Mouse (Mus musculus) urinary bladder, postnatal 36 days (tissue): ENCODE results near the gene Kxd1.

Source experiments
- DNase-seq, 2 experiments: peaks; one replicate each; pipeline ENCODE4 v3.0.0; 2022; ENCODE audit warnings: low spot score in 2 of 2, mixed read lengths in 1 of 2

The Kxd1 gene

DNA sequence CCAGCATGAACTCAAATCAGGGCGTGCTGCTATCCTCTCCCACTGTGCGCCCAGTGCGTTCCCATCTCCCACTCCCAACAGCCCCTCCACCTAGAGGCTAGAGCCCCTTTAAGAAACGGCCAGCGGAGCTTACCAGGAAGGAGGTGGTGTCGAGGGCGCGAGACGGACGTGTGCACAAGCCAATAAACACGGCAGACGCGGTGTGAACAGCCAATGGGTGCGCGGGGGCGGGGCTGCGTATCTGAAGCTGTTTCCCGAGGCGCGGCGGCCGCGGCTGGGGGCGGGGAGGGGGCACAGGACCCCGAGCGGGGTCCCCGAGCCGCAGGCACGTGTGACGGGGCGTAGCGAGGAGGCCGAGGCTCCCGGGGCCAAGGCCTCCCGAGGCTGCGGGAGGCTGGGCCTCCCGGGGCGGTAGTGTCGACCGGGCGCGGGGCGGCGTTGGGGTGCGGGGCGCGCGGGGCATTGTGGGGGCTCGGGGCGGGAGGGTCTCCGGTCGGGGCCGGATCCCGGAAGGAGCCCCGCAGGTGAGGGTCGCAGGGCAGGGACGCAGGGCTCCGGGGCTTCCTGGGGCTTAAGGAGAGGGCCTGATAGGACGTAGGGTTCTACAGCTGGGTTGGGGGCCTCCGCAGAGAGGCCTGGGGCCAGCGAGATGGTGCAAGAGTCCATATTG is at the start of gene Kxd1, which contains the start of gene Fkbp8:
TSS of gene Kxd1 (minus strand) at position 445 of the 670 bp plus-strand sequence.
TSS of gene Fkbp8 (plus strand) at position 213 of the 670 bp plus-strand sequence.
- peak; percentile 98 for DNase-seq

DNA sequence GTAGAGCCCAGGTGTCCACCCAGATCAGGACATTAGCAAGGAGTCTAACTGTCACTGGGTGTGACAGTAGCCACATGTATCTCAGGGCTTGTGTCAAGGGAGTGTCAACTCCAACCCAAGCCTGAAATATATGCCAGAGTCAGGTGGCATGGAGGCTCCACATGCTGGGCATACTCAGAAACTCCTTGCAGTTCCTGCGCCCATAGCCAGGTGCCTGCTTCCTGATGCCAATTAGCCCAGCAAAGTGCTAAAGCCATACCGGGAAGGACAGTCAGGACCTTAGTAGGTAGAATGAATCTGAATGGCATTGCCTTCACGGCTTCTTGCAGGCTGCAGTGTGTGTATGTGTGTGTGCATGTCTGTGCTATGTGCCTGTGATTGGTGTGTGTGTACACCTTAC is 49.5 kb upstream of the Kxd1 start:
- no peak for DNase-seq

DNA sequence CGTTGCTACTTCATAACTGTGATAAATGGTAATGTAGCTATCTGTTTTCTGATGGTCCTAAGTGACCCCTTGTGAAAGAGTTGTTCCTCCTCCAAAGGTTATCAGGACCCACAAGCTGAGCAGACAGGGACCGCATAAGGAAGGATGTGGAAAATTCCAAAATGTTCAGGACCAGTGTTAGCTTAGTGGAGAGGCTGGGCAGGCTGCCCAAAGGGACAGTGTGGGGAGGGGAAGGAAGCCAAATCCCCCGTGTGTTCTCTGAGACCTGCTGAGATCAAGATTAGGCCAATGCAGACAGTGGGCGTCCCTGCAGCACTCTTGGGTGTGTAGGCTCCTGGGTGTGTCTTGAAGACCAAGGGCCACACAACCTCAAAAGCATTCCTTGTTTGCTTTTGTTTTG is 47.2 kb upstream of the Kxd1 start:
- DNase-seq = no peak

DNA sequence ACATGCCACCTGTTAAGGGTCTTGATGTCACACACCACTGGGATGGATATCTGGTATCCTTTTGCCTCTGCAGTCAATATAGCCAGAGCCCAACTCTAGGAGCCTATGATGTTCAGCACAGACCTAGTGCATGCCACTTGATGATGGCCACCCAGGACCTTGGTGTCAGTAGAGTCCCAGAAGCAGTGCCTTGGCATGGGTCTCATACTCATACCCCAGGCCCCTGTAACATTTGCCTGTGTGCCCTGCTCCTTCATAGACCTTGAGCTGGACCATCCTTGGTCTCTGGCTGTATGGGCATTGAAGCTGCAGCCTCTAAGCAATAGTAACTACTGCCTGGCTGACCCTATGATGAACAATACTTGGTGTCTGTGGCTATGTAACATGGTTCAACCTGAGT is 46.5 kb upstream of the Kxd1 start:
- DNase-seq = no peak

DNA sequence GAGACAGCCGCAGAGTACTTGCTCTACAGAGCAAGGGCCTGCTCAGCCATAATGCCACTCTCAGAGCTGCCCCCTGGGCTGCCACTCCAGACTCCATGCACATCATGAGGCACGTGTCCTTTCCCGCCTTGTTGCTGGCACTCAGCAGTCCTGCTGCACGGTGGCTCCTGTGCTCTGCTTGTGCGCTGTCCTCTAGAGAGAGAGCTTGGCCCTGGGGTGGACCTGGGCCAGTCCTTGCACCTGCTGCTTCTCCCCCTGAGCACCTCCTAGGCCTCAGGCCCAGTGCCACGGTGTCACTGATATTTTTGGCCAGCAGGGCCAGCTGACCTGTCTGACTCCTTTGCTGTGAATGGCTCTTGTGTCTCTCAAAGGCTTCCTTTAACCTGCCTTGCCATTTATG is 43.2 kb upstream of the Kxd1 start:
- no peak for DNase-seq

DNA sequence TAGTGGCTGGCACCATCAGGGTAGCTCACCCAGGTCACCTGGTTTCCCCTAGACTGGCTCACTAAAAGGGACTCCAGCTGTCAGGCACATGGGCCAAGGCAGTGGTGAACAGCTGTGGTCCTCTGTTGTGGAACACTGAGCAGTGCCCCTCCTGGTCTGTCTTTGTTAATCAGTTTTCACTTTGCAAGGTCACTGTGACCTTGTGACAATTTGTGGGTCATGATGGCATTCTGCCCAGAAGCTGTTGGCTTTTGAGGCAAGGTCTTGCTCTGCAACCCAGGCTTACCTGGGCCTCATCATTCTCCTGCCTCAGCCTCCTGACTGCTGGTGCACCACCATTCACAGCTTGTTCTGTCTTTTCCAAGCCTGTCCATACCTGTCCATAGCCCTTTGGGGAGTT is 42.6 kb upstream of the Kxd1 start:
- no peak for DNase-seq

DNA sequence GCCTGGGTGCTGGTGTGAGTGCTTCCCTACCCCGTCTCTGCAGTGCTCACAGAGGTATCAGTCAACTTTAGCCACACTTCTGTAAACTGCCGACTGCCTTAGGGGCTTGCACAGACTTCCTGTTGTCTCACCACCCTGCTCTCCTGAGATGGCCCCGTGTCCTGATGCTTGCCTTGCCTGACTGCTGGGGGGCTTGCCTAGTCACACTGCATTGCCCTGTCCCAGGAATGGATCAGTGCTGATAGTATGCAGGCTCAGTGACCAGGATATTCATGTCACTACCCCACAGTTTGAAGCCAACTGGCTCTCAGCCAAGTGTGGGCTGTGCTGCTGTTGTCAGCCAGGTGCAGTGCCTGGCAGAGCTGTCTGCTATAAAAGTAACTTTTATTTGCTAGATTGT is 37.8 kb upstream of the Kxd1 start:
- DNase-seq = no peak

DNA sequence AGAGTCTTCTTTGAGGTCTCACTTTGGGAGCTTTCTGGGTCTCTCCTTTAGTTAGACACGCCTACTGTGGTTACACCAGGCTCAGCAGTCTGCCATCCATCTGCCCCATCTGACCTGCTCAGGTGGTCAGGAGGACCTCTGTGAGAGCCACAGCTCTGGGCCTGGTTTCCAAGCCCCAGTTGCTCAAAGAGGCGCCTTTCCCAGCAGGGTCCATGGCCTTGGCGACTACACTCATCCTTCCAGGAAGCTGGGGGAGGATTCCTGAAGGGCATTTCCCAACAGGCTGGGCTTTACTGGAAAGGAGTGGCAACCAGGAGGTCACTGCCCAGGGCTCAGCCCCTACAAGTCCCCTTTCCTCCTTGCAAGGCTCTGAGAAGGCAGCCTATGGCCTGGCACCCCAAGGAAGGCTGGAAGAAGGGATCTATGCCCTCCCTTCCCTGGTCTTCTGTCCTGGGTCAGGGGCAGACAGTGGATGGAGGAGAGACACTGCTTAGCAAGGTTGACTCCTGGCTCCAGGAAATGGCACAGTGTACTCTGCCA is 37.0 kb upstream of the Kxd1 start:
- no peak for DNase-seq

DNA sequence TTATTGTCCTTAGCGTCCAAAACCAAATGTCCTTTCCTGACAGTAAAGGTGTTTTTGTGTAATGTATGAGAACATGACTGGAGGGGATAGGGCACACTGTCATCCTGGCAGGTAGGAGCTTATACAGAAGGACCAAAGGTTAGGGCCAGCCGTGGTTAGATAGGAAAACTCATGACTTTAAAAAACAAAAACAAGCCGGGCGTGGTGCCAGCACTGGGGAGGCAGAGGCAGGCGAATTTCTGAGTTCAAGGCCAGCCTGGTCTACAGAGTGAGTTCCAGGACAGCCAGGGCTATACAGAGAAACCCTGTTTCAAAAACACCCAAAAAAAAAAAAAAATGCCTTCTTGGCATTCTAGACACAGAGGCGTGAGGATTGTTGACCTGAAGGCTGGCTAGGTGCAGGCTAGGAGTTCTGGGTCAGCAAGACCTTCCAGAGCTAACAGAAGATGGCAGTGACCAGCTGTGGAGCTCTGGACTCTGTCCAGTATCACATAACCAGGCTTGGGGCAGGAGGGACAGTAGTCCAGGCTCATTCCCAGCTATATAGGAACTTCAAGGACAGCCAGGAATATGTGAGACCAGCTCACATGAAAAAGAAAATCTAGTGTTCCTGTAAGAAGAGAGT is 36.1 kb upstream of the Kxd1 start:
- DNase-seq = no peak

DNA sequence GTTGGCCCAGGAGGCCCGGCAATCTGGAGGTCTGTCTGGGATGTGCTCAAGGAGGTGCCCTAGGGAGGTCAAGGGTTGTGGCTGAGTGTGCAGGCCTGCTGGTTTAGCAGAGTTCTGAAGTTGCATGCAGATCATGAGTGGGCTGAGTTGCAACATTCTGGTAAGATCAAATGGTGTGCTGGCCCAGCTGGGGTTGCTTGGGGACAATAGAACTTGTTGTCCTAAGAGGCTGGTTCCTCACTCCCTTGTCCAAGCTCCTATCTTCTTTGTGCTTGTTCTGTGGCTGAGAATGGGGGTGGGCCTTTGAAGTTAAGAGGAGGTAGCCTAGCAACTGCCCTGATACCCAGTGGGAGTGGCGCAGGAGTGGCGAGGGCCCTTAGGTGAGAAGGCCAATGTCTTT is 35.0 kb upstream of the Kxd1 start:
- DNase-seq = peak in 1 of 2 experiments; percentile 57

DNA sequence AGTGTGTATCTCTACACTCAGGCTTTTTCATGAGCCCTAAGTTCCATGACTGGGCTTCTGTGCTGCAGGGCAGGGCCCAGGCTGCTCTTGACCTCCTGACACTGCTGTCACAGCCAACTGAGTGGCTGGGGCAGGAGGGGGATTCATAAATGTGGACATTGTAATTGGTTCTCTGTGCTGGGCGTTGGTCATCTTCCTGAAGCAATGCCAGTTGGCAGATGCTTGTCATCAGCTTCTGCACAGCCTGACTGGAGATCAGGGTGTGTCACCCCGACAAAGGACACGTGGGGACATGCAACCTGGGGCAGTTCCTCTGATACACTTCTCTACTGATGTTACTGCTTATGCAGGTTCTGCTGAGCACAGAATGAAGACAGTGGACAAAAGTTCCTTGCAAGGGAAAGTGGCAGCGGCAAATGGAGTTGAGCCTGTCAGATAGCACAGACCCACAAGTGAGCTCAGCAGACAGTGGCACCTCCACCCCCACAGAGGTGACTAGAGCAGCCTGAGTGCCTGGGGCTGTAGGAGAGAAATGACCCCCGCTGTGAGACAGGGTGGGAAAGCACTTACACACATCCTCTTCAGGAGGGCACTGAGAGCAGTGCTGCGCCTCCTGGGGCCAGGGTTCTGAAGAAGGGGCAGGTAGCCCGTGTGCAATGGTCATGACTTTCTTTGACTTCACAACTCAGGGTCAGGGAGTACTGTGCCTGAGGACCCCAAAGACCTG is 34.2 kb upstream of the Kxd1 start:
- DNase-seq = peak; percentile 53 to 79

DNA sequence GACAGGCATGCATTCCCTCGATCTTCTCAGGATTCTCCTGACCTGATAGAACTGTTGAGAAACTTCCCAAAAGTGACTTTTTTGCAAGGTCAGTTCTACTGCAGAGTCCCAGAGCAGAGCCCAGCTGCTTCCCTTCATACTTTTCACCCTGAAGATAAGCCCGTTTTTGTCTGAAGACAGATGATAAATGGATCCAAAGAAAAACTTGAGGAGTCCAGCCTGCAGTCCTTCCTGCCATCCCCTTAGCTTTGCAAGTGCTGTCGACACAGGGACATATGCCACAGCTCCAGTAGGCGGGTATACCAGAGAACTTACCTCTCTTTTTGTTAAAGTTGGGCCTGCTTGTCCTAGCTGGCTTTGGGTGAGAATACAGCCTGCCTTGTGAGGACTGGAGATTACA is 33.6 kb upstream of the Kxd1 start:
- no peak for DNase-seq

DNA sequence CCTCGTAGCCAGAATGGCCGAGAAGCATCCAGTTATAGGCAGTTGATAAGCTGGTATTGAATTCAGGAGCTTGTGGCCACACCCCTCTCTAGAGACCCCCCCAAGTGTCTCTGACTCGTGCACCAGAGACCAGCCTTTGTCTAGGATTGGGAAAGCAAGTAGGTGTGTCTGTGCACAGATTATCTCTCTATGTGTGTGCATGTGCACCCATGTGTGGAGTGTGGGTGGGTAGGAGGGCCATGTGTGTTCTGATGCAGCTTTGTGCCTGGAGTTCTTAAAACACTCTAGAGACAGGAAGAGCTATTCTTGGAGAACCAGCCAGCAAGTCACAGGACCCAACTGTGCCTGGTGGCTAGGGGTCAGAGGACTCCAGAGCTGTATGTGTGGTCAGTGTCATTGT is 32.8 kb upstream of the Kxd1 start:
- DNase-seq = no peak

DNA sequence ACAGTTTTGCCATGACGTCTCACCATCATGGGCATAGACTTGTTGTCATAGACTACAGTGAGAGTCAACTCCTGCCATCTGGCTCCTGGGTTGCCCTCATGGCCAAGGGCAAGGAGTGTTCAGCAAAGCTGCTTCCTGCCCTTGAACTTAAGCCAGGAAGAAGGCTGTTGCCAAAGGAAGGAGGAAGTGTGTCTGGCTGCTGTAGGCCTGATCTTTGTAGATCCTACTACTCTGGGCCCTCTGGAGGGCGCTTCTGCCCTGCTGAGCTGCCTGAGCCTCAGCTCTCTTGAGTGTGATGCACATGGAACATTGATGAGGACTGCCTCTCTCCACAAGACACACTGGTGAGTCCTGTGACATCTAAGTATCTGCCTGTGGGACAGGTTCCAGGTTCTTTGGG is 32.3 kb upstream of the Kxd1 start:
- DNase-seq = peak in 1 of 2 experiments; percentile 48

DNA sequence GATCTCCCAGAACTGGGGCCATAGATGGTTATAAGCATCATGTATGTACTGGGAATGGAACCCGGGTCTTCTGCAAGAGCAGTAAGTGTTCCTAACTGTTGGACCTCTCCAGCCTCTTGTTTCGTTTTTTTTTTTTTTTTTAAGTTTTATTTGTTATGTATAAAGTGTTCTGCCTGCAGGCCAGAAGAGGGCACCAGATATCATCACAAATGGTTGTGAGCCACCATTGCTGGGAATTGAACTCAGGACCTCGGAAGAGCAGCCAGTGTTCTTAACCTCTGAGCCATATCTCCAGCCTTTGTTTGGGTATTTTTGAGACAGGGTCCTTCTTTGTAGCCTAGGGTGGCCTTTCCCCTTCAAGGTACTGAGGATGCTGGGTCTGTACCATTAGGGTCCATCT is 31.2 kb upstream of the Kxd1 start:
- DNase-seq = no peak

DNA sequence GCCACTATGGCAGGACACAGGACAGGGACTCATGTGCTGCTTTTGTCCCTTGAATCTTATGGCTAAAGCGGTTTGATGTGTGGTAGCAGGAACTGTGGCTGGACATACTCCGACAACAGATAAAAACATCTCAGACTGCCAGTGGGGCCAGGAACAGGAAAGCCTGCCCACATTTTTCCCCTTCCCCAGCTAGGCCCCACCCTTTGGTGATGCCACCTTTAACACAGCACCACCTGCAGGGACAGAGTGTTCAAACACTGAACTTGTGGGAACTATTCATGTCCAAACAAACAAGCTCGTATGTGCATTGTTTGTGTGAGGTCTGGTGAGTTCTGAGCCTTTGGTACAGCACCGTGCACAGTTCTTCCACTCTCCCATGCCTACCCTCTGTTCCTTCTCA is 30.6 kb upstream of the Kxd1 start:
- no peak for DNase-seq

DNA sequence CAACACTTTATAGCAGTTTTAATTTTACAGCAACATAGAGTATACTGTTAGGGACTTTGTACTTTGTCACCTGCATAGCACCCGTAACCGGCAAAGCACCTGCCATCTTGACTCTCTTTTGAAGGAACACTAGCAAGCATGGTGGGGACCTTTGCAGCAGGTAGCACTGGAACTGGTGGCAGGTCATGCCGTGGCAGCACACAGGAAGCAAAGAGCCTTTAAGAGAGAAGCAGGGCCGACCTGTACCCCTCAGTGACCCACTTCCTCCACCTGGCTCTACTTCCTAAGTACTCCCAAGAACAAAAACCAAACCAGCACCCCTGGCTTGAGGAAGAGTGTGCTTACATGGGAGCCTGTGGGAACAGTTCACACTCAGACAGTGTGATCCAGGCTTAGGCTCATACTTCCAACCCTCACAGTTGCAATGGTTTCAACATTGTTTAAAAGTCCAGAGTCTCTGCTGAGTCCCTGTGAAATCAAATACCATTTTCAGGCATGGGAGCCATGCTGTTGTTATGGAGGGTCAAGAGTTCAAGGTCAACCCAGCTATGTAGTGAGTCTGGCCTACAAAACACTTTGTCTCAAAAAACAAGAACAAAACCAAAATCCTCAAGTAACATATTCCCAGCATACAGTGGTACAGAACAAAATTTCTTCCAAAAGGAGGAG is 27.5 kb upstream of the Kxd1 start:
- no peak for DNase-seq

DNA sequence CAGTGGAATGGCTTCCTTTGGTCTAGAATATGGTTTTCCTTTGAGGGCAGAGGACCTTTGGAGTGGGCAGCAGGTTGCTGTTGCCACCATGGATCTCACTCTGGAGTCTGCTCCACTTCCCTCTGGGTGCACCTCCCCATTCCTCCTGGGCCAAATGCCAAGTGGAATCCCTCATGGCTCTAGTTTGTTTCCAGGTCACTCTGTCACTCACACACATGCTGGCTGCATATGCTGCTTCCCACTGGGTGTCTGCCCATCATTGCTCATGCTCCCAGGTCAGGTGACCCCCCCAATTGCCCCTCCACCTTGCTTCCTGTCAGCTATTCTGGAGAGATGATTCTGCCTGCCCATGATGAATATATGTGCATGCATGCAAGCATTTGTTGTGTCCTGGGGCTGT is 26.0 kb upstream of the Kxd1 start:
- peak in 1 of 2 experiments; percentile 64 for DNase-seq

DNA sequence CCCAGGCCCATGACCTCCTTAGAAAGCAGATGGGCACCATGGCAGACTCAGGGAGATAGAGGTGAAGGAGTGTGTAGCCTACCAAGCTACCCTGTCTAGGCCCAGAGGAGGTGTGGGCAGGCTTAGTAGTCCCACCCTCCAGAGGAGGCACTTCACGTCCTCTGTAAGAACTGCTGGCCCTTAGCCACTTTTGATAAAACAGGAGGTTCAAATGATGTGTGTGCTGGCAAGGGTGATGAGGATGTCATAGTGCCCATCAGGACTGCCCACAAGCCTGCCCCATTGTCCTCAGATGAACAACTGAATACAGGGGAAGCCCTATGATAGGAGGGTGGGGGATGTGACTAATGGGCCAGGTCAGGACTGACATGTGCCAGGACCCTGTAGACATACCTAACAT is 25.1 kb upstream of the Kxd1 start:
- DNase-seq = no peak

DNA sequence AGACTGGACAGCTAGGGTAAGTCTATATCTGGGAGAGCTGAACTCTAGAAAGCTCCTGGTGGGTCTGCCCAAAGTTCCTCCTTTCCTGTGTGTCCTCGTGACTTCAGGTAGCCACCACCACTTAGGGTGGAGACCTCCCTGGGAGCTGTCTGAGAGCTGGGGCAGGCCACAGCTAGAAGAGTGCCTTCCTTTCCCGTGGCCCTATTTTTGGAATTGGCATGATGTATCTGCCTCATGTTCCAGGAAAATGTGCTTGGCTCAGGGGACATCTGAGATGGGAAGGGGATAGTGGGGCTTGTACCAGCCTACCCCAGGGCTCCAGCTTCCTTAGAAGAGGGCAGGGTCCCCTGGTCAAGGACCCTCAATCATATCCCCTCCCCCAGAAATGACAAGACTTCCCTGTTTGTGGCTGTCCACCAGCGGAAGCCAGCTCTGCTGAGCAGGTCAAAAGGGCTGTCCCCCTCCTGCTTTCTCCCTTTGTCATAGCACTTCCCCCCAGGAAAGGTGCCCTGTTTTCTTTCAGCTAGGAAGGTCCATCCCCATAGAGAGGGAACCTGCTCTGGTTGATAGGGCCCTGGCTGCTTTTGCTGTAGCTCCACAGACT is 23.9 kb upstream of the Kxd1 start:
- no peak for DNase-seq

DNA sequence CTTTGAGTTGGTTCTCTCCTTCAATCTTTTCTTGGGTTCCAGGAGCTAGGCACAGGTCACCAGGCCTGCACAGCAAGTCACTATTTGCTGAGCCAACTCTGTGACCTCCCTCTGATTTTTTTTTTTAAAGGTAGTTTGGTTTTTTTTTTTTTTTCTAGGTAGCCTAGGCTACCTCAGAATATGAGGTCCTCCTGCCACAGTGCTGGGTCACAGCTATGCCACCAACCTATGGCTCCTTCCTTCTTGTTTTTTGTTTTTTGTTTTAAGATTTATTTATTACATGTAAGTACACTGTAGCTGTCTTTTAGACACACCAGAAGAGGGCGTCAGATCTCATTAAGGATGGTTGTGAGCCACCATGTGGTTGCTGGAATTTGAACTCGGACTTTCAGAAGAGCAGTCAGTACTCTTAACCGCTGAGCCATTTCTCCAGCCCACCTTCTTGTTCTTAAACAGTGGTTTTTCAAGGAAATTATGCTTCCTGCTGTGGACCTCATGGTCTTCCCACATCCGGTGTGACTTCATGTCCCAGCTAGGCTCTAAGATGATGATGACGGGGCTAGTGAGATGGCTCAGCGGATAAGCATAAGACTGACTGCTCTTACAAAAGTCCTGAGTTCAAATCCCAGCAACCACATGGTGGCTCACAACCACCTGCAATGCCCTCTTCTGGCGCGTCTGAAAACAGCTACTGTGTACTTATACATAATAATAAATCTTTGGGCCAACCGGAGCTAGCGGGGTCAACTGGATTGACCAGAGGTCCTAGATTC is 21.8 kb upstream of the Kxd1 start:
- no peak for DNase-seq
